ENCODE assay signal across 21 mouse cellular contexts in the genomic region with DNA sequence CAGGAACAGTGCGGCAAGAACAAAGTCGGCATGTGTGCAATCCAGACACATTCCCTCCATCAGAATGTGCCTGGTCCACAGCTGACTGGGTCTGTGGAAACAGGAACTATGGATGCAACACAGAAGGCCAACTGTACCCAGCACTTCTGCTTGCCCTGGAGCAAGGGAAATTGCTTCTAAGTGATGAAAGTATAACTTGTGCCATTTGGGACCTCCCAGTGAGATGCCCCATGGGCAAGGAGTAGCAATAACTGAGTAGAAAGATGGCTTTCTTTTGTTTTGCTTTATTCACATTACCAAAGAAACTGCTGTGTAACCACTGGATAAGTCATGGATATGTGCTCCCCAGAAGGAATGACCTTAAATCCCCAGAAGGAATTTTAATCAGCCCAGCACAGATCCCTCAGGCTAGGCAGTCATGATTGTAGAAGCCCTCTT.
A peak's percentile ranks its signal among the peaks of the same experiment; 100 is the strongest.
DNase-seq lines count a peak whose midpoint lies in the region; ATAC-seq and TF ChIP-seq lines count a peak whose summit lies in the region.
"Had no signal": no experiment of that assay in that cellular context is flagged by ENCODE, and none has a peak within 500 bp of the region (broad histone marks: within the 10 kb centered on the region; RNA-seq: fewer than 3 reads in every experiment).

No protein-coding gene starts in this region.

- H3K9me3 ChIP-seq in embryonic facial prominence, embryonic 13.5 days: no peaks in the 10 kb centered on the region
- H3K9me3 ChIP-seq in limb, embryonic 12.5 days: no peaks in the 10 kb centered on the region
- H3K9me3 ChIP-seq in forebrain, embryonic 10.5 days: no peaks in the 10 kb centered on the region
- H3K9me3 ChIP-seq: intestine, embryonic 15.5 days; liver, embryonic 15.5 days; megakaryocyte, embryonic 14.5 days; neural tube, embryonic 13.5 days had no signal

- WGBS in embryonic facial prominence, embryonic 13.5 days: 23% methylated on average over 2 of the region's 2 CpGs
- WGBS in limb, embryonic 12.5 days: 78% methylated on average over 2 of the region's 2 CpGs
- 86% methylated on average over 2 of the region's 2 CpGs for WGBS in forebrain, embryonic 10.5 days

- no peak overlapping the region for H3K4me2 ChIP-seq in embryonic facial prominence, embryonic 13.5 days
- H3K4me2 ChIP-seq in limb, embryonic 12.5 days: no peak overlapping the region
- H3K4me2 ChIP-seq: hindbrain, embryonic 14.5 days; intestine, embryonic 15.5 days; liver, embryonic 15.5 days; neural tube, embryonic 13.5 days had no signal

- no peak for TF ChIP-seq CTCF in gastrocnemius, adult 2 months (IDR thresholded peaks at IDR 0.05)

- no peaks in the 10 kb centered on the region for H3K36me3 ChIP-seq in embryonic facial prominence, embryonic 13.5 days
- H3K36me3 ChIP-seq in limb, embryonic 12.5 days: no peaks in the 10 kb centered on the region
- no peaks in the 10 kb centered on the region for H3K36me3 ChIP-seq in forebrain, embryonic 10.5 days (replicated peaks)
- H3K36me3 ChIP-seq: intestine, embryonic 15.5 days; liver, embryonic 15.5 days; neural tube, embryonic 13.5 days had no signal

- H3K9ac ChIP-seq in embryonic facial prominence, embryonic 13.5 days: no peak overlapping the region
- no peak overlapping the region for H3K9ac ChIP-seq in limb, embryonic 12.5 days (replicated peaks)
- H3K9ac ChIP-seq: hindbrain, embryonic 14.5 days; intestine, embryonic 15.5 days; liver, embryonic 15.5 days; neural tube, embryonic 13.5 days had no signal

- ATAC-seq in embryonic facial prominence, embryonic 13.5 days (ENCODE audit: insufficient number of reproducible peaks, insufficient read depth, low FRiP score, low TSS enrichment, low read depth): no peak
- ATAC-seq in limb, embryonic 12.5 days (ENCODE audit: insufficient number of reproducible peaks, insufficient read depth, low FRiP score, low TSS enrichment, low read depth): 0 out of 2 replicates have a peak, but pooled peaks have one; percentile 28
- no peak for ATAC-seq in megakaryocyte-erythroid progenitor cell, adult 5-6 weeks (replicated peaks; ENCODE audit: low FRiP score, low TSS enrichment, poor library complexity, severe bottlenecking)
- ATAC-seq: activated CD4-positive, CD25-positive, alpha-beta regulatory T cell, adult 4 months; intestine, embryonic 15.5 days; lung, postnatal 0 days had no signal

- no peak overlapping the region for H3K4me3 ChIP-seq in gastrocnemius, adult 2 months
- no peak overlapping the region for H3K4me3 ChIP-seq in embryonic facial prominence, embryonic 13.5 days
- no peak overlapping the region for H3K4me3 ChIP-seq in limb, embryonic 12.5 days (replicated peaks)
- H3K4me3 ChIP-seq in forebrain, embryonic 10.5 days: no peak overlapping the region
- H3K4me3 ChIP-seq: intestine, embryonic 15.5 days; liver, embryonic 15.5 days; megakaryocyte, embryonic 14.5 days; neural tube, embryonic 13.5 days had no signal

- intact Hi-C loops in gastrocnemius, adult 2 months (cut with DNase I): loop anchor here (5.0 kb wide), 1 partner anchor 44 kb away; no protein-coding TSS in a partner anchor

- peak overlapping the region; percentile 41 for H3K27ac ChIP-seq in gastrocnemius, adult 2 months
- H3K27ac ChIP-seq in embryonic facial prominence, embryonic 13.5 days: peak overlapping the region; percentile 58
- H3K27ac ChIP-seq in limb, embryonic 12.5 days: peak overlapping the region; percentile 24; the same call in 1 of the 2 replicates
- H3K27ac ChIP-seq in forebrain, embryonic 10.5 days: no peak overlapping the region
- H3K27ac ChIP-seq: hindbrain, embryonic 14.5 days; intestine, embryonic 15.5 days; liver, embryonic 15.5 days; neural tube, embryonic 13.5 days had no signal

- no peak for DNase-seq in gastrocnemius, adult 2 months
- no peak for DNase-seq in gastrocnemius, adult 18-20 months (ENCODE audit: low spot score)
- peak; percentile 47 for DNase-seq in 3T3-L1 (ENCODE audit: low read depth, low spot score)
- no peak for DNase-seq in forebrain, embryonic 10.5 days (ENCODE audit: extremely low spot score, low spot score)
- no peak for DNase-seq in thymus, postnatal 4 days
- DNase-seq: adrenal gland, postnatal 25 days; gastrocnemius, postnatal 25 days; layer of hippocampus, postnatal 36 days; right cerebral cortex, postnatal 25 days; thymus, postnatal 36 days had no signal

- H3K27me3 ChIP-seq in embryonic facial prominence, embryonic 13.5 days: no peaks in the 10 kb centered on the region
- no peaks in the 10 kb centered on the region for H3K27me3 ChIP-seq in limb, embryonic 12.5 days
- no peaks in the 10 kb centered on the region for H3K27me3 ChIP-seq in forebrain, embryonic 10.5 days (ENCODE audit: poor library complexity, severe bottlenecking)
- H3K27me3 ChIP-seq: CH12.LX; intestine, embryonic 15.5 days; liver, embryonic 15.5 days; neural tube, embryonic 13.5 days had no signal

- H3K4me1 ChIP-seq in embryonic facial prominence, embryonic 13.5 days: peaks cover 26% of the 10 kb centered on the region
- H3K4me1 ChIP-seq in limb, embryonic 12.5 days (replicated peaks): peaks cover 12% of the 10 kb centered on the region; the same call in 1 of the 2 replicates
- H3K4me1 ChIP-seq in forebrain, embryonic 10.5 days: peaks cover 6% of the 10 kb centered on the region
- H3K4me1 ChIP-seq: liver, embryonic 15.5 days had no signal
